Mouse (Mus musculus) MEL (cell line): ENCODE measurements at regions not wholly inside any gene's neighbourhood (a gene's known extent, or its start where the extent isn't known, plus 50 kb on each side); places are given as distances from the start of the nearest gene placed in this dataset.

Experiments
- DNase-seq: peaks from one replicate; pipeline ENCODE4 v3.0.0; 2011; ENCODE audit warnings: low read depth, low spot score
- H3K27ac ChIP-seq: 2 replicates; pipeline ENCODE4 v1.5.1; 2012; ENCODE audit warnings: low read depth, mild to moderate bottlenecking, control low read depth, low read length, moderate library complexity; ENCODE audit not compliant: control insufficient read depth
- H3K27me3 ChIP-seq, 2 experiments: fragments of 150-350 bp in 1 of 2; sonication (generic) in 1 of 2; 2 replicates each; pipeline ENCODE4 v1.6.1; 2012; ENCODE audit warnings: low read length in 2 of 2, mild to moderate bottlenecking in 2 of 2, improper control_type of control experiment in 1 of 2, moderate library complexity in 1 of 2; ENCODE audit not compliant: insufficient read depth in 2 of 2, control insufficient read depth in 1 of 2
- H3K36me3 ChIP-seq, 2 experiments: 2 replicates each; pipeline ENCODE4 v1.6.1; 2012 to 2014; ENCODE audit warnings: low read length in 2 of 2, improper control_type of control experiment in 1 of 2, inconsistent platforms in 1 of 2, mild to moderate bottlenecking in 1 of 2; ENCODE audit not compliant: insufficient read depth in 2 of 2, control insufficient read depth in 1 of 2
- H3K4me1 ChIP-seq, 2 experiments: fragments of 150-350 bp in 1 of 2; sonication (generic) in 1 of 2; 2 replicates each; pipeline ENCODE4 v1.6.1; 2012; ENCODE audit warnings: low read length in 2 of 2, improper control_type of control experiment in 1 of 2, mild to moderate bottlenecking in 1 of 2; ENCODE audit not compliant: insufficient read depth in 2 of 2, control insufficient read depth in 1 of 2
- H3K4me3 ChIP-seq, 2 experiments: fragments of 150-350 bp in 1 of 2; sonication (generic) in 1 of 2; 2 replicates each; pipeline ENCODE4 v1.5.1; 2012; ENCODE audit warnings: low read depth in 2 of 2, low read length in 2 of 2, mild to moderate bottlenecking in 2 of 2, moderate library complexity in 2 of 2, control low read depth in 1 of 2, improper control_type of control experiment in 1 of 2; ENCODE audit not compliant: control insufficient read depth in 1 of 2, insufficient read depth in 1 of 2
- H3K79me2 ChIP-seq: 2 replicates; pipeline ENCODE4 v1.6.1; 2012; ENCODE audit warnings: mild to moderate bottlenecking, low read length, moderate library complexity; ENCODE audit not compliant: control insufficient read depth, poor library complexity, insufficient read depth
- H3K9ac ChIP-seq: 2 replicates; pipeline ENCODE4 v1.6.1; 2012; ENCODE audit warnings: low read depth, mild to moderate bottlenecking, control low read depth, low read length, moderate library complexity; ENCODE audit not compliant: control insufficient read depth, poor library complexity, severe bottlenecking
- H3K9me3 ChIP-seq: fragments of 150-350 bp; sonication (generic); replicated peaks from 2 replicates; pipeline ENCODE4 v1.6.1; 2012; ENCODE audit warnings: mild to moderate bottlenecking, low read length, improper control_type of control experiment, moderate library complexity; ENCODE audit not compliant: insufficient read depth
- BHLHE40 ChIP-seq: IDR thresholded peaks from 2 replicates; pipeline ENCODE4 v1.6.1; 2012; ENCODE audit warnings: low read depth, mild to moderate bottlenecking, inconsistent platforms, low read length, improper control_type of control experiment, borderline replicate concordance
- CHD1 ChIP-seq: IDR thresholded peaks from 2 replicates; pipeline ENCODE4 v1.6.1; 2012; ENCODE audit warnings: low read depth, mild to moderate bottlenecking, inconsistent platforms, low read length, improper control_type of control experiment
- CHD2 ChIP-seq: IDR thresholded peaks from 2 replicates; pipeline ENCODE4 v1.6.1; 2011; ENCODE audit warnings: low read length, improper control_type of control experiment
- CTCF ChIP-seq, 3 experiments: IDR thresholded peaks in 2 of 3; conservative IDR thresholded peaks in 1 of 3; 2 replicates each; pipeline ENCODE4 v1.5.1; 2011 to 2012; ENCODE audit warnings: low read length in 3 of 3, low read depth in 2 of 3, mild to moderate bottlenecking in 2 of 3, improper control_type of control experiment in 1 of 3, inconsistent platforms in 1 of 3, mixed read lengths in 1 of 3, moderate library complexity in 1 of 3; ENCODE audit not compliant: control insufficient read depth in 1 of 3, insufficient read depth in 1 of 3, poor library complexity in 1 of 3, severe bottlenecking in 1 of 3
- E2F4 ChIP-seq: IDR thresholded peaks from 2 replicates; pipeline ENCODE4 v1.6.1; 2011; ENCODE audit warnings: low read depth, low read length, improper control_type of control experiment, borderline replicate concordance
- EP300 ChIP-seq, 2 experiments: IDR thresholded peaks; 2 replicates each; pipeline ENCODE4 v1.6.1; 2011; ENCODE audit warnings: improper control_type of control experiment in 2 of 2, low read length in 2 of 2, low read depth in 1 of 2, mild to moderate bottlenecking in 1 of 2
- ETS1 ChIP-seq: IDR thresholded peaks from 2 replicates; pipeline ENCODE4 v1.6.1; 2012; ENCODE audit warnings: low read depth, mild to moderate bottlenecking, inconsistent platforms, low read length, improper control_type of control experiment, moderate library complexity
- JUND ChIP-seq: IDR thresholded peaks from 2 replicates; pipeline ENCODE4 v1.6.1; 2011; ENCODE audit warnings: low read depth, mild to moderate bottlenecking, improper control_type of control experiment, low read length
- MAFK ChIP-seq: IDR thresholded peaks from 2 replicates; pipeline ENCODE4 v1.6.1; 2011; ENCODE audit warnings: low read depth, mild to moderate bottlenecking, low read length, improper control_type of control experiment, borderline replicate concordance
- MAX ChIP-seq: IDR thresholded peaks from 2 replicates; pipeline ENCODE4 v1.6.1; 2011; ENCODE audit warnings: low read length, improper control_type of control experiment
- MAZ ChIP-seq: IDR thresholded peaks from 2 replicates; pipeline ENCODE4 v1.6.1; 2012; ENCODE audit warnings: low read depth, mild to moderate bottlenecking, inconsistent platforms, low read length, improper control_type of control experiment
- MEF2A ChIP-seq: IDR thresholded peaks from 2 replicates; pipeline ENCODE4 v1.6.1; 2014; ENCODE audit warnings: low read depth, mild to moderate bottlenecking, inconsistent platforms, low read length, improper control_type of control experiment; ENCODE audit not compliant: poor library complexity, insufficient replicate concordance, severe bottlenecking; ENCODE audit errors: extremely low read depth
- MXI1 ChIP-seq: IDR thresholded peaks from 2 replicates; pipeline ENCODE4 v1.6.1; 2011; ENCODE audit warnings: mild to moderate bottlenecking, low read depth, low read length, improper control_type of control experiment
- MYC ChIP-seq: IDR thresholded peaks from 2 replicates; pipeline ENCODE4 v1.6.1; 2011; ENCODE audit warnings: low read depth, mild to moderate bottlenecking, low read length, improper control_type of control experiment, moderate library complexity
- NRF1 ChIP-seq: IDR thresholded peaks from 2 replicates; pipeline ENCODE4 v1.6.1; 2014; ENCODE audit warnings: low read depth, mild to moderate bottlenecking, inconsistent platforms, low read length, improper control_type of control experiment, moderate library complexity; ENCODE audit not compliant: poor library complexity, insufficient read depth, severe bottlenecking
- POLR2A ChIP-seq, 2 experiments: IDR thresholded peaks; 2 replicates each; pipeline ENCODE4 v1.6.1; 2011 to 2012; ENCODE audit warnings: low read length in 2 of 2, mild to moderate bottlenecking in 2 of 2, control low read depth in 1 of 2, improper control_type of control experiment in 1 of 2, low read depth in 1 of 2, moderate library complexity in 1 of 2; ENCODE audit not compliant: control insufficient read depth in 1 of 2, insufficient read depth in 1 of 2, poor library complexity in 1 of 2
- RAD21 ChIP-seq: IDR thresholded peaks from 2 replicates; pipeline ENCODE4 v1.6.1; 2011; ENCODE audit warnings: mild to moderate bottlenecking, low read depth, low read length, improper control_type of control experiment
- TAL1 ChIP-seq: IDR thresholded peaks from 2 replicates; pipeline ENCODE4 v1.6.1; 2012; ENCODE audit warnings: mild to moderate bottlenecking, inconsistent platforms, low read length, moderate library complexity, mixed read lengths
- USF2 ChIP-seq, 2 experiments: IDR thresholded peaks; 2 replicates each; pipeline ENCODE4 v1.6.1; 2011 to 2012; ENCODE audit warnings: improper control_type of control experiment in 2 of 2, low read length in 2 of 2, borderline replicate concordance in 1 of 2, inconsistent platforms in 1 of 2, low read depth in 1 of 2, mild to moderate bottlenecking in 1 of 2; ENCODE audit not compliant: insufficient read depth in 1 of 2
- ZMIZ1 ChIP-seq: IDR thresholded peaks from 2 replicates; pipeline ENCODE4 v1.6.1; 2012; ENCODE audit warnings: low read depth, mild to moderate bottlenecking, inconsistent platforms, low read length, improper control_type of control experiment, moderate library complexity

DNA sequence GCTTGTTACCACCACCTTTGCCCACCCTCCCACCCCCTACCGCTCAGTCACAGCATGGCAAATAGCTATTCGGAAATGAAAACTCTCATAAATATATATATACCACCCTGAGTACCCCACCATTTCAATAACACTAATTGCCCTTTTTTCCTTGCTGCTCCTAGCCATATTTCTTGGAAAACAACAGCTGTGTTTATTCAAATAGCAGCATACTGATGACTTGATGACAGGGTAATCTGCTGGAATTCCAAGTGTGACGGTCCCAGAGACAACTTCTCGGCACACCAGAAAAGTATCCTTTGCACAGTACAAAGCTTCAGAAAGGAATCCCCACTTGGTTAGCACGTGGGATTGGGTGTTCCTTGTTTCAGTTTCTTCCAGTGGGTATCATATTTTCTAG lies 433.8 kb upstream of the Acvr2a start:
- Histone ChIP-seq H3K36me3 (no peaks in the 10 kb centered on the region), H3K4me3 (no peak overlapping the region), H3K79me2 (no peaks in the 10 kb centered on the region), H3K9me3 (no peaks in the 10 kb centered on the region), H3K4me1 (no peaks in the 10 kb centered on the region), H3K27me3 (no peaks in the 10 kb centered on the region), H3K27ac (no peak overlapping the region), H3K9ac (no peak overlapping the region)
- no peak for DNase-seq
- TF ChIP-seq ZMIZ1 (no peak), RAD21 (no peak), MAX (no peak), BHLHE40 (no peak), POLR2A (IDR thresholded peaks at IDR 0.05; ENCODE audit: control insufficient read depth in 1 of 2, insufficient read depth in 1 of 2, low read depth in 1 of 2, low read length in 2 of 2, poor library complexity in 1 of 2) (no peak), MXI1 (no peak)

GRCm38 (mm10) chr2:48380786-48381185 lies 433.1 kb upstream of the Acvr2a start:
- no peaks in the 10 kb centered on the region for H3K4me1 ChIP-seq
- H3K9me3 ChIP-seq, result no peaks in the 10 kb centered on the region
- H3K27me3 ChIP-seq, result no peaks in the 10 kb centered on the region
- H3K9ac ChIP-seq, result no peak overlapping the region
- DNase-seq, result no peak
- H3K27ac ChIP-seq, result no peak overlapping the region
- no peaks in the 10 kb centered on the region for H3K79me2 ChIP-seq
- TF ChIP-seq USF2 (IDR thresholded peaks at IDR 0.05; ENCODE audit: borderline replicate concordance in 1 of 2, insufficient read depth in 1 of 2, low read depth in 1 of 2, low read length in 2 of 2), result no peak
- TF ChIP-seq MAFK, result no peak
- TF ChIP-seq CTCF (IDR thresholded peaks at IDR 0.05 in 2 of 3, conservative IDR thresholded peaks at IDR 0.05 in 1 of 3; ENCODE audit: control insufficient read depth in 1 of 3, insufficient read depth in 1 of 3, low read depth in 2 of 3, low read length in 3 of 3, poor library complexity in 1 of 3, severe bottlenecking in 1 of 3), result no peak
- no peak for TF ChIP-seq E2F4
- no peak for TF ChIP-seq BHLHE40
- TF ChIP-seq JUND, result no peak
- no peak for TF ChIP-seq POLR2A (IDR thresholded peaks at IDR 0.05; ENCODE audit: control insufficient read depth in 1 of 2, insufficient read depth in 1 of 2, low read depth in 1 of 2, low read length in 2 of 2, poor library complexity in 1 of 2)
- TF ChIP-seq, all 39 proteins: peak for 0
- Histone ChIP-seq H3K36me3 (no peaks in the 10 kb centered on the region), H3K4me3 (no peak overlapping the region)

DNA sequence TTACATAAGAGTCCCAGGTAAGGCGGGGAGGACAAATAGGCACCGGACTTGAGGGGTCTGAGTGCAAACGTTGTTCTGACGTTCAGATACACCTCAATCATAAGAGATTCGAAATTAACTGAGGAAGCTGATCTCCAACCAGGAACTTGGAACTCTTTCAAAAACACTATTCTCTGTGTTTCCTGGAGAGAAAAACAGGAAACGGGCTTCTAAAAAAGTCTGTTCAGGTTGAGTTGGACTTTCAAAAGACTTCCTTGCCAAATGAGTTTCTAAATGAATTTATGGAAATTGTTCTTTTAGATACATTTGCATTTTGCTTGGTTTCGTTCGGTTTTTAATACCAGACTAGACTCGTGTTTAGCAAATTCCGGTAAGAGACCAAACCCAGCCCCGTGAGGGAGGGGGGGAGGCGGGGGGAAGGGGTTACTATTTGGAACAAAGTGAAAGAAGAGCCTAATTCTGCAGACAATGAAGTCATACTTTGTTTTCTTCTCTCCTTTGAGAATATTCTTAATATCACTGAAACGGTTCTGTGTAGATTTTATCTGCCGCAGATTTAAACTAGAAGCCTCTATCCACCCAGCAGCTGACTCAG lies 432.3 kb upstream of the Acvr2a start:
- H3K36me3 ChIP-seq, result no peaks in the 10 kb centered on the region
- no peak overlapping the region for H3K4me3 ChIP-seq
- H3K4me1 ChIP-seq, result no peaks in the 10 kb centered on the region
- H3K27me3 ChIP-seq, result no peaks in the 10 kb centered on the region
- no peak for TF ChIP-seq BHLHE40
- no peak for TF ChIP-seq JUND
- TF ChIP-seq TAL1, result no peak
- TF ChIP-seq EP300 (IDR thresholded peaks at IDR 0.05; ENCODE audit: low read depth in 1 of 2, low read length in 2 of 2), result no peak
- no peak for TF ChIP-seq CHD2
- no peak for TF ChIP-seq CTCF (IDR thresholded peaks at IDR 0.05 in 2 of 3, conservative IDR thresholded peaks at IDR 0.05 in 1 of 3; ENCODE audit: control insufficient read depth in 1 of 3, insufficient read depth in 1 of 3, low read depth in 2 of 3, low read length in 3 of 3, poor library complexity in 1 of 3, severe bottlenecking in 1 of 3)
- no peak for TF ChIP-seq MEF2A
- TF ChIP-seq MYC, result no peak
- no peak for TF ChIP-seq NRF1
- TF ChIP-seq MAZ, result no peak
- TF ChIP-seq MAX, result no peak
- TF ChIP-seq ETS1, result no peak
- no peak for TF ChIP-seq CHD1
- TF ChIP-seq, all 39 proteins: peak for 0
- H3K9me3 ChIP-seq, result no peaks in the 10 kb centered on the region
- no peak overlapping the region for H3K27ac ChIP-seq
- H3K79me2 ChIP-seq, result no peaks in the 10 kb centered on the region
- H3K9ac ChIP-seq, result no peak overlapping the region
- DNase-seq, result no peak
